Mouse (Mus musculus): ENCODE measurements around the gene Prr5. TPM values are rescaled to one million over a fixed set of nuclear protein-coding genes. Genes with fewer than 3 reads are reported as not detected.

Prr5 gene
- polyA plus RNA-seq, 1 experiment from 2014 or later: 20.4 TPM

- H3K9ac ChIP-seq: no peak overlapping the region
- H3K4me1 ChIP-seq: 0 out of 2 replicates have a peak, but pooled peaks cover 3% of the 10 kb centered on the region
- no peak overlapping the region for H3K4me3 ChIP-seq
- WGBS: 7% methylated on average over 3 of the region's 3 CpGs
- no peak overlapping the region for H3K27ac ChIP-seq
- H3K4me2 ChIP-seq (replicated peaks): no peak overlapping the region
- ATAC-seq (ENCODE audit: insufficient number of reproducible peaks, insufficient read depth, low FRiP score, low TSS enrichment): no peak
- no peaks in the 10 kb centered on the region for H3K9me3 ChIP-seq
- H3K36me3 ChIP-seq: no peaks in the 10 kb centered on the region
- H3K27me3 ChIP-seq: no peaks in the 10 kb centered on the region
Measured at GRCm38 (mm10) chr15:84743347-84743746, 73.9 kb downstream of the Prr5 start.

GRCm38 (mm10) chr15:84744308-84744707 lies 74.9 kb downstream of the Prr5 start:
- 4% methylated on average over 2 of the region's 2 CpGs for WGBS
- Histone ChIP-seq H3K4me1 (0 out of 2 replicates have a peak, but pooled peaks cover 3% of the 10 kb centered on the region), H3K9me3 (no peaks in the 10 kb centered on the region), H3K4me2 (replicated peaks) (no peak overlapping the region), H3K9ac (no peak overlapping the region), H3K4me3 (no peak overlapping the region), H3K36me3 (no peaks in the 10 kb centered on the region), H3K27ac (no peak overlapping the region), H3K27me3 (no peaks in the 10 kb centered on the region)
- ATAC-seq (ENCODE audit: insufficient number of reproducible peaks, insufficient read depth, low FRiP score, low TSS enrichment): no peak

GRCm38 (mm10) chr15:84745831-84746230 lies 76.4 kb downstream of the Prr5 start:
- Histone ChIP-seq H3K27ac (no peak overlapping the region), H3K4me2 (replicated peaks) (no peak overlapping the region), H3K9ac (no peak overlapping the region), H3K9me3 (no peaks in the 10 kb centered on the region), H3K36me3 (no peaks in the 10 kb centered on the region), H3K4me1 (0 out of 2 replicates have a peak, but pooled peaks cover 3% of the 10 kb centered on the region), H3K4me3 (no peak overlapping the region), H3K27me3 (no peaks in the 10 kb centered on the region)
- ATAC-seq (ENCODE audit: insufficient number of reproducible peaks, insufficient read depth, low FRiP score, low TSS enrichment): no peak
- 87% methylated on average over 4 of the region's 4 CpGs for WGBS

Other genes starting within 250 kb of the Prr5 start
- gene Shisal1, start 222.5 kb upstream of the Prr5 start, polyA plus RNA-seq (2016; fragmentation: Nextera tagmentation; extraction: Ambion mirVana): 4.2 and 5.6 TPM in 2 replicates
- gene Rtl6, start 111.8 kb upstream of the Prr5 start, polyA plus RNA-seq (2016; fragmentation: Nextera tagmentation; extraction: Ambion mirVana): 31.2 and 31.4 TPM in 2 replicates
- 3.9 and 4.1 TPM in 2 replicates for gene Arhgap8, start 50.4 kb downstream of the Prr5 start, polyA plus RNA-seq (2016; fragmentation: Nextera tagmentation; extraction: Ambion mirVana)
- gene Phf21b, start 186.4 kb downstream of the Prr5 start, polyA plus RNA-seq (2016; fragmentation: Nextera tagmentation; extraction: Ambion mirVana): 1.9 and 2.4 TPM in 2 replicates

Data from embryonic facial prominence, embryonic 12.5 days (tissue).